Mouse (Mus musculus): ENCODE data around the gene Olfr292. TPM values are rescaled to one million over a fixed set of nuclear protein-coding genes. Genes with fewer than 3 reads are reported as not detected.

Olfr292 gene
- polyA plus RNA-seq (2012; ENCODE audit: low replicate concordance), result not detected in 2 replicates

DNA sequence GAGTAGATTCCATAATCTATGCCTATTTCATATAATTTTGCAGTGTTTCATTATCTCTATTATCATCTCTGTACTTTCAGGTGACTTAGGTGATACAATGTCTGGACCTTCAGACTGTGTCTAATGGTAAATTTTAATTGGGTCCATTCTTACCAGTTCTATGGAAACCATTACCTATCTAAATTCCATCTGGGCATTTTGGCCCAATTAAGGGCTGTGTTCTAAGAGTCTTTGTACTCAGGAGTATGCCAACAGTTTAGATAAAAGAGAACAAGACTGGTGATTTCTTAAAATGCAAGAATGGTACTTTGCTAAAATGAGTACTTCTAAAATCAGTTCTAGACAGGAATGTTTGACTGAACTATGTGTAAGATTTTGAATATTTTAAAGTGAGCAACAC lies at the start of gene Olfr292:
TSS of gene Olfr292 (plus strand) at position 301 of the 400 bp plus-strand sequence.

DNA sequence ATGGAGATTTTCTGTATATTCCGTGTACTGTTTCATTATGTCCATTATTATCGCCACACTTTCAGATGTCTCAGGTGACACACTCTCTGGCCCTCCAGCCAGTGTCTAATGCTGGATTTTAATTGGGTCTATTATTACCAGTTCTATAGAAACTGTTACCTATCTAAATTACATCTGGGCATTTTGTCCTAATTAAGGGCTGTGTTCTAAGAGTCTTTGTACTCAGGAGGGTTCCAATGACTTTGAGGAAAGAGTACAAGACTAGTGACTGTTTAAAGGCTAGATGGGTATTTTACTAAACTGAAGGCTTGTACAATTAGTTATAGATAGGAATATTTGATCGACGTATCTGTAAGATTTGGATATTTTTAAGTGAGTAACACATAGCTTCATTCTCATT lies 39.4 kb upstream of the Olfr292 start, which contains the start of gene Olfr293:
TSS of gene Olfr293 (plus strand) at position 301 of the 400 bp plus-strand sequence.

Other genes starting within 250 kb of the Olfr292 start
- not detected in 2 replicates for gene Olfr299, start 228.4 kb upstream of the Olfr292 start, polyA plus RNA-seq (2012; ENCODE audit: low replicate concordance)
- gene Olfr298, start 195.8 kb upstream of the Olfr292 start, polyA plus RNA-seq (2012; ENCODE audit: low replicate concordance), result not detected in 2 replicates
- not detected in 2 replicates for gene Olfr297, start 168.4 kb upstream of the Olfr292 start, polyA plus RNA-seq (2012; ENCODE audit: low replicate concordance)
- not detected in 2 replicates for gene Olfr295, start 104.5 kb upstream of the Olfr292 start, polyA plus RNA-seq (2012; ENCODE audit: low replicate concordance)
- gene Olfr294, start 71.7 kb upstream of the Olfr292 start, polyA plus RNA-seq (2012; ENCODE audit: low replicate concordance), result not detected in 2 replicates
- gene Olfr293, start 39.3 kb upstream of the Olfr292 start, polyA plus RNA-seq (2012; ENCODE audit: low replicate concordance), result not detected in 2 replicates
- gene Folh1, start 87.6 kb downstream of the Olfr292 start, polyA plus RNA-seq (2012; ENCODE audit: low replicate concordance), result not detected in 2 replicates
- gene Vmn2r77, start 106.7 kb downstream of the Olfr292 start, polyA plus RNA-seq (2012; ENCODE audit: low replicate concordance), result not detected in 2 replicates
- gene Vmn2r78, start 226.8 kb downstream of the Olfr292 start, polyA plus RNA-seq (2012; ENCODE audit: low replicate concordance), result not detected in 2 replicates